ENCODE assay signal across 8 mouse cellular contexts in genomic region chr11:76026527-76027138, GRCm38 (mm10). TPM values are rescaled to one million over a fixed set of nuclear protein-coding genes. Genes with fewer than 3 reads are reported as not detected.
DNase-seq lines count a peak whose midpoint lies in the region; ATAC-seq and TF ChIP-seq lines count a peak whose summit lies in the region.

No protein-coding gene starts in this region.

- DNase-seq in heart, adult 11 months = no peak
- DNase-seq in CH12.LX (ENCODE audit: extremely low read depth) = no peak
- DNase-seq in forebrain, embryonic 14.5 days (ENCODE audit: low spot score) = no peak
- no peak for DNase-seq in frontal cortex, postnatal 25 days (ENCODE audit: low spot score in 2 of 2)
- DNase-seq in ovary, postnatal 36 days (ENCODE audit: low spot score) = no peak

- dilution Hi-C loops in CH12.LX (cut with MboI; ENCODE audit: extremely low pct_ligation_motif_present, extremely low pct_unique_long_range_greater_than_20kb, low sequenced_read_pairs) = no loop called here

- peaks cover 24% of the 10 kb centered on the region for H3K4me1 ChIP-seq in heart, embryonic 13.5 days
- peaks cover 0 to 6% of the 10 kb centered on the region in 2 experiments; a peak in 2 of 4 replicates for H3K4me1 ChIP-seq in CH12.LX (ENCODE audit: control insufficient read depth in 1 of 2, insufficient read depth in 2 of 2)
- peaks cover 4% of the 10 kb centered on the region; the same call in 1 of the 2 replicates for H3K4me1 ChIP-seq in forebrain, embryonic 14.5 days (ENCODE audit: control insufficient read depth, insufficient read depth, low read length)
- H3K4me1 ChIP-seq in liver, embryonic 16.5 days (ENCODE audit: control insufficient read depth, low read depth, low read length) = peaks cover 10% of the 10 kb centered on the region

- no peak for TF ChIP-seq CTCF in CH12.LX (conservative IDR thresholded peaks at IDR 0.05 in 1 of 2, IDR thresholded peaks at IDR 0.05 in 1 of 2; ENCODE audit: low read depth in 2 of 2, low read length in 2 of 2)

- H3K9me3 ChIP-seq in heart, embryonic 13.5 days = no peaks in the 10 kb centered on the region
- H3K9me3 ChIP-seq in CH12.LX (replicated peaks; ENCODE audit: low read length) = no peaks in the 10 kb centered on the region
- H3K9me3 ChIP-seq in forebrain, embryonic 14.5 days (replicated peaks; ENCODE audit: control insufficient read depth, low read length) = no peaks in the 10 kb centered on the region
- H3K9me3 ChIP-seq in liver, embryonic 16.5 days (replicated peaks; ENCODE audit: control insufficient read depth, low read length) = no peaks in the 10 kb centered on the region

- peaks cover 7% of the 10 kb centered on the region for H3K36me3 ChIP-seq in heart, embryonic 13.5 days
- no peaks in the 10 kb centered on the region for H3K36me3 ChIP-seq in CH12.LX (replicated peaks in 1 of 2; ENCODE audit: control insufficient read depth in 1 of 2, insufficient read depth in 1 of 2, low read length in 1 of 2)
- no peaks in the 10 kb centered on the region for H3K36me3 ChIP-seq in forebrain, embryonic 14.5 days (ENCODE audit: control insufficient read depth, insufficient read depth, low read length)
- H3K36me3 ChIP-seq in liver, embryonic 16.5 days (ENCODE audit: control insufficient read depth, insufficient read depth) = no peaks in the 10 kb centered on the region

- peak overlapping the region; percentile 87 for H3K9ac ChIP-seq in heart, embryonic 13.5 days
- H3K9ac ChIP-seq in CH12.LX (ENCODE audit: insufficient read depth, low read depth) = no peak overlapping the region
- peak overlapping the region; percentile 68 for H3K9ac ChIP-seq in forebrain, embryonic 14.5 days (ENCODE audit: low read length)
- peak overlapping the region; percentile 64 for H3K9ac ChIP-seq in liver, embryonic 16.5 days (ENCODE audit: low read depth, low read length)

- in situ Hi-C loops in CH12.LX (cut with MboI; ENCODE audit: low pct_ligation_motif_present, low pct_unique_long_range_greater_than_20kb, low sequenced_read_pairs) = loop anchor here (10.0 kb wide), 1 partner anchor 128 kb away; no protein-coding TSS in a partner anchor

- peak overlapping the region; percentile 85 for H3K4me3 ChIP-seq in heart, embryonic 13.5 days
- H3K4me3 ChIP-seq in CH12.LX (replicated peaks in 1 of 3; ENCODE audit: low read depth in 2 of 3, low read length in 2 of 3, poor library complexity in 1 of 3) = no peak overlapping the region
- peak overlapping the region; percentile 56 for H3K4me3 ChIP-seq in forebrain, embryonic 14.5 days (ENCODE audit: low read depth, low read length)
- H3K4me3 ChIP-seq in liver, embryonic 16.5 days (ENCODE audit: low read depth, low read length) = peak overlapping the region; percentile 69

- peak overlapping the region; percentile 53; the same call in 1 of the 2 replicates for H3K27ac ChIP-seq in heart, embryonic 13.5 days (replicated peaks)
- no peak overlapping the region for H3K27ac ChIP-seq in CH12.LX (ENCODE audit: insufficient read depth, low read depth)
- no peak overlapping the region for H3K27ac ChIP-seq in forebrain, embryonic 14.5 days (ENCODE audit: low read depth, low read length)
- H3K27ac ChIP-seq in liver, embryonic 16.5 days (ENCODE audit: low read length) = no peak overlapping the region

- H3K79me2 ChIP-seq in CH12.LX (replicated peaks; ENCODE audit: control insufficient read depth, extremely low read depth, insufficient read depth, poor library complexity, severe bottlenecking) = no peaks in the 10 kb centered on the region

- peak overlapping the region; percentile 94 for H3K4me2 ChIP-seq in heart, embryonic 13.5 days
- H3K4me2 ChIP-seq in CH12.LX (ENCODE audit: insufficient read depth, low read depth, poor library complexity, severe bottlenecking) = peak overlapping the region; percentile 52
- H3K4me2 ChIP-seq in forebrain, embryonic 14.5 days (ENCODE audit: low read length) = peak overlapping the region; percentile 93
- H3K4me2 ChIP-seq in liver, embryonic 16.5 days (ENCODE audit: low read depth, low read length) = peak overlapping the region; percentile 87

- TF ChIP-seq POLR2A in CH12.LX (IDR thresholded peaks at IDR 0.05; ENCODE audit: low read depth, low read length) = no peak

- peaks cover 25% of the 10 kb centered on the region for H3K27me3 ChIP-seq in heart, embryonic 13.5 days (replicated peaks)
- H3K27me3 ChIP-seq in CH12.LX (replicated peaks) = peaks cover 87% of the 10 kb centered on the region
- peaks cover 3% of the 10 kb centered on the region for H3K27me3 ChIP-seq in forebrain, embryonic 14.5 days (replicated peaks; ENCODE audit: control insufficient read depth, insufficient read depth, low read length)
- peaks cover 34% of the 10 kb centered on the region for H3K27me3 ChIP-seq in liver, embryonic 16.5 days (ENCODE audit: control insufficient read depth, insufficient read depth, low read depth, low read length)

- 9% methylated on average over 13 of the region's 14 CpGs for WGBS in heart, embryonic 13.5 days
- 3% methylated on average over 13 of the region's 14 CpGs for WGBS in forebrain, embryonic 14.5 days
- WGBS in liver, embryonic 16.5 days (ENCODE audit: insufficient replicate concordance) = 14% methylated on average over 14 of the region's 14 CpGs

- ATAC-seq in heart, embryonic 13.5 days (ENCODE audit: extremely low read depth, insufficient number of reproducible peaks, low FRiP score, low TSS enrichment) = no peak
- no peak for ATAC-seq in forebrain, embryonic 14.5 days
- no peak for ATAC-seq in liver, embryonic 16.5 days (ENCODE audit: low read depth)
- ATAC-seq in megakaryocyte progenitor cell, adult 5-6 weeks (replicated peaks; ENCODE audit: poor library complexity) = no peak

- no peak for TF ChIP-seq EP300 in CH12.LX (IDR thresholded peaks at IDR 0.05; ENCODE audit: low read length)

- no peak for TF ChIP-seq RAD21 in CH12.LX (IDR thresholded peaks at IDR 0.05; ENCODE audit: low read depth, low read length)

TF ChIP-seq in CH12.LX, 34 proteins besides CTCF, POLR2A, EP300 and RAD21:
- no peak for TF ChIP-seq JUN (IDR thresholded peaks at IDR 0.05; ENCODE audit: insufficient read depth, low read depth, low read length)
- no peak for TF ChIP-seq MAFK (IDR thresholded peaks at IDR 0.05; ENCODE audit: insufficient replicate concordance, low read length)
- TF ChIP-seq TBP (conservative IDR thresholded peaks at IDR 0.05; ENCODE audit: low read depth, low read length) = no peak
- TF ChIP-seq NELFE (IDR thresholded peaks at IDR 0.05; ENCODE audit: low read depth, low read length) = no peak
- no peak for TF ChIP-seq ZNF384 (IDR thresholded peaks at IDR 0.05; ENCODE audit: low read depth, low read length)
- TF ChIP-seq E2F4 (IDR thresholded peaks at IDR 0.05; ENCODE audit: insufficient replicate concordance, low read depth, low read length) = no peak
- TF ChIP-seq TCF12 (IDR thresholded peaks at IDR 0.05; ENCODE audit: low read depth, low read length) = no peak
- TF ChIP-seq ZKSCAN1 (IDR thresholded peaks at IDR 0.05; ENCODE audit: borderline replicate concordance, low read depth, low read length) = no peak
- no peak for TF ChIP-seq NRF1 (IDR thresholded peaks at IDR 0.05; ENCODE audit: low read depth, low read length)
- TF ChIP-seq ZMIZ1 (IDR thresholded peaks at IDR 0.05; ENCODE audit: low read depth, low read length) = no peak
- no peak for TF ChIP-seq RCOR1 (conservative IDR thresholded peaks at IDR 0.05; ENCODE audit: low read depth, low read length)
- TF ChIP-seq MAX (IDR thresholded peaks at IDR 0.05; ENCODE audit: low read length) = no peak
- TF ChIP-seq MEF2A (IDR thresholded peaks at IDR 0.05; ENCODE audit: borderline replicate concordance, low read depth, low read length) = no peak
- TF ChIP-seq JUND (conservative IDR thresholded peaks at IDR 0.05; ENCODE audit: low read depth, low read length) = no peak
- no peak for TF ChIP-seq GABPA (IDR thresholded peaks at IDR 0.05; ENCODE audit: insufficient replicate concordance, low read depth, low read length)
- TF ChIP-seq USF1 (IDR thresholded peaks at IDR 0.05; ENCODE audit: low read depth, low read length) = no peak
- TF ChIP-seq CHD2 (IDR thresholded peaks at IDR 0.05; ENCODE audit: low read length) = no peak
- no peak for TF ChIP-seq SIN3A (IDR thresholded peaks at IDR 0.05; ENCODE audit: low read length)
- TF ChIP-seq KAT2A (IDR thresholded peaks at IDR 0.05; ENCODE audit: insufficient replicate concordance, low read length) = no peak
- TF ChIP-seq POLR2AphosphoS2 (IDR thresholded peaks at IDR 0.05; ENCODE audit: low read depth, low read length) = no peak
TF ChIP-seq in CH12.LX: peak in this region for 0.

RNA-seq across cellular contexts. Expression of gene Rflnb, which starts 0.9 kb away (rescaled TPM):
- 9.5 and 10.7 TPM in 2 replicates for polyA plus RNA-seq in heart, embryonic 13.5 days (2015; fragmentation: Nextera tagmentation; extraction: Ambion mirVana)
- total RNA-seq in CH12.LX (2012; rRNA removed) (0.80 and 0.85 TPM in 2 replicates), CH12.LX (2014; rRNA removed) (0.19 and 0.26 TPM in 2 replicates)
- 0.31 and 0.69 TPM in 2 replicates for polyA plus RNA-seq in CH12.LX (2012; ENCODE audit: insufficient read length, low read depth)
- polyA plus RNA-seq in forebrain, embryonic 14.5 days (2014; fragmentation: Nextera tagmentation; extraction: Ambion mirVana) = 3.6 and 4.6 TPM in 2 replicates
- 5.4 and 5.7 TPM in 2 replicates for polyA plus RNA-seq in liver, embryonic 16.5 days (2015; fragmentation: Nextera tagmentation; extraction: Ambion mirVana)
- 14.7 and 19.3 TPM in 2 replicates for total RNA-seq in megakaryocyte progenitor cell, adult 5-6 weeks (2015)
- 20.9 and 21.4 TPM in 2 replicates for total RNA-seq in megakaryocyte progenitor cell, adult 5-6 weeks (2017)

RNA-seq across cellular contexts. Expression of gene 1700016K19Rik, which starts 26.9 kb away (rescaled TPM):
- not detected in 2 replicates for polyA plus RNA-seq in heart, embryonic 13.5 days (2015; fragmentation: Nextera tagmentation; extraction: Ambion mirVana)
- total RNA-seq in CH12.LX (2012; rRNA removed) (0.76 TPM in 1 of 2 replicates, not detected in the other), CH12.LX (2014; rRNA removed) (not detected in 2 replicates)
- 0.53 TPM in 1 of 2 replicates, not detected in the other for polyA plus RNA-seq in CH12.LX (2012; ENCODE audit: insufficient read length, low read depth)
- polyA plus RNA-seq in forebrain, embryonic 14.5 days (2014; fragmentation: Nextera tagmentation; extraction: Ambion mirVana) = 1.8 and 2.5 TPM in 2 replicates
- not detected in 2 replicates for polyA plus RNA-seq in liver, embryonic 16.5 days (2015; fragmentation: Nextera tagmentation; extraction: Ambion mirVana)
- not detected in 2 replicates for total RNA-seq in megakaryocyte progenitor cell, adult 5-6 weeks (2015)
- not detected in 2 replicates for total RNA-seq in megakaryocyte progenitor cell, adult 5-6 weeks (2017)

Comparison
In these comparisons a context has a peak if more than half of its experiments do, and no peak if none do; other contexts are left out.
1. H3K4me3 ChIP-seq: peak in heart, embryonic 13.5 days (single experiment), forebrain, embryonic 14.5 days (single experiment) and liver, embryonic 16.5 days (single experiment); none in CH12.LX (0 of 3).
2. Peak in every context shown above with its lines, with median percentiles within 50 percentile points of each other: H3K4me2 ChIP-seq.